Mouse (Mus musculus) liver, embryonic 11.5 days (tissue): ENCODE results near the gene Slc4a3. TPM values are rescaled to one million over a fixed set of nuclear protein-coding genes. Genes with fewer than 3 reads are reported as not detected.

Experiments
- ATAC-seq: fragments of 200-750 bp; cut with Nextera tagmentation; replicated peaks from 2 replicates; pipeline ENCODE4 v1.8.0; 2017; ENCODE audit warnings: moderate number of reproducible peaks, mild to moderate bottlenecking, moderate TSS enrichment, moderate library complexity; ENCODE audit not compliant: low FRiP score
- DNase-seq: peaks from one replicate; pipeline ENCODE4 v3.0.0-alpha.2; 2017; ENCODE audit warnings: low spot score
- H3K27ac ChIP-seq: fragments of 300-500 bp; sonication (generic); 2 replicates; pipeline ENCODE4 v1.5.1; 2014; ENCODE audit warnings: mild to moderate bottlenecking, low read depth, low read length, control low read depth
- H3K27me3 ChIP-seq: fragments of 300-500 bp; sonication (generic); replicated peaks from 2 replicates; pipeline ENCODE4 v1.6.1; 2014; ENCODE audit warnings: low read length, mixed read lengths; ENCODE audit not compliant: control insufficient read depth, insufficient read depth
- H3K36me3 ChIP-seq: fragments of 300-500 bp; sonication (generic); 2 replicates; pipeline ENCODE4 v1.6.1; 2014; ENCODE audit warnings: mild to moderate bottlenecking, low read length, moderate library complexity, mixed read lengths; ENCODE audit not compliant: control insufficient read depth, insufficient read depth
- H3K4me1 ChIP-seq: fragments of 300-500 bp; sonication (generic); replicated peaks from 2 replicates; pipeline ENCODE4 v1.6.1; 2014; ENCODE audit warnings: low read length, mixed read lengths; ENCODE audit not compliant: control insufficient read depth, insufficient read depth
- H3K4me2 ChIP-seq: fragments of 300-500 bp; sonication (generic); 2 replicates; pipeline ENCODE4 v1.6.1; 2014; ENCODE audit warnings: mild to moderate bottlenecking, control low read depth, moderate library complexity
- H3K4me3 ChIP-seq: fragments of 300-500 bp; sonication (generic); 2 replicates; pipeline ENCODE4 v1.5.1; 2014; ENCODE audit warnings: low read depth, low read length, control low read depth
- H3K9ac ChIP-seq: fragments of 300-500 bp; sonication (generic); 2 replicates; pipeline ENCODE4 v1.6.1; 2014; ENCODE audit warnings: low read depth, low read length, control low read depth
- H3K9me3 ChIP-seq: fragments of 300-500 bp; sonication (generic); 2 replicates; pipeline ENCODE4 v1.6.1; 2016; ENCODE audit warnings: low read length, inconsistent platforms, mixed read lengths; ENCODE audit not compliant: control insufficient read depth
- WGBS: fragments of 180-500 bp; shearing (Covaris S2); extraction: QIAGEN DNeasy Blood & Tissue Kit; methylation state at CpG from one replicate; pipeline ENCODE4 v1.1.7; 2014; 5-methylcytosine and 5-hydroxymethylcytosine counted together
- polyA plus RNA-seq: library from polyadenylated mRNA; unstranded; fragments of >200 nt; fragmentation: Nextera tagmentation; extraction: Ambion mirVana; gene quantifications from 2 replicates; pipeline ENCODE4 v1.2.1, GENCODE M21; 2014

The Slc4a3 gene
- polyA plus RNA-seq, 1 experiment from 2014 or later: 5.4 TPM

DNA sequence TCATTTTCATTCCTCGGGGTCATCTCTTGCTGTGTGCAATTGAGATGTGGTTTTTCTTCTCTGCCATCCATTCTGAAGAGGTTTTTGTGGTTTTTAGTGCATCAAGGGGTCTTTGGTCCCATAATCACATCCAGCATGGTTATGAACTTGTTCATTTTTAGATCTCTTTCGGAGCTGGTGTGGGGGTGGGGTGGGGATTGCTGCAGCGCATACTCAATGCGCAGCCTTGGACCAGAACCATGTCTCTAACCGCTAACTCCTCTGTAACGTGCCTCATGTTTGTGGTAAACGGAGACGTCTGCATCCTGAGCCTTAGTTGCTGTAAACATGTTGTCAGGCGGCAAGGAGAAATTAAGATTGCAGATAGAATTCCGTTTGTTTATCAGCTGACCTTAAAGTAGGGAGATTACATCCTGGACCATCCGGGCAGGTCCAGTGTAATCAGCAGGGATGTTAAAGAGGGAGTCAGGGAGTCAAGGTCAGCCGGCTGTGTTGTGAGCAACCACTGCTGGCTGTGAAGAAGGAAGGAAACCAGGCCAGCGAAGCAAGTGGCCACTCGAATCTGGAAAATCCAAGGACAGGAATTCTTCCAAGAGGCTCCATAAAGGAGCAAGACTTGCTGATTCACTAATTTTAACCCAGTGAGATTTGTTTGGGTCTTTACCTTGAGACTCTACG is 29.2 kb upstream of the Slc4a3 start:
- H3K27me3 ChIP-seq: no peaks in the 10 kb centered on the region
- H3K4me2 ChIP-seq: no peak overlapping the region
- no peak overlapping the region for H3K4me3 ChIP-seq
- no peaks in the 10 kb centered on the region for H3K36me3 ChIP-seq
- DNase-seq (no peak), ATAC-seq (no peak)
- H3K9me3 ChIP-seq: no peaks in the 10 kb centered on the region
- WGBS: 56% methylated on average over 15 of the region's 15 CpGs
- no peak overlapping the region for H3K9ac ChIP-seq
- H3K4me1 ChIP-seq: peaks cover 2% of the 10 kb centered on the region
- H3K27ac ChIP-seq: no peak overlapping the region

- WGBS: 55% methylated on average over 4 of the region's 4 CpGs
- no peak for DNase-seq
- H3K27ac ChIP-seq: no peak overlapping the region
Observed at GRCm38 (mm10) chr1:75517984-75518383, 28.1 kb upstream of the Slc4a3 start.

DNA sequence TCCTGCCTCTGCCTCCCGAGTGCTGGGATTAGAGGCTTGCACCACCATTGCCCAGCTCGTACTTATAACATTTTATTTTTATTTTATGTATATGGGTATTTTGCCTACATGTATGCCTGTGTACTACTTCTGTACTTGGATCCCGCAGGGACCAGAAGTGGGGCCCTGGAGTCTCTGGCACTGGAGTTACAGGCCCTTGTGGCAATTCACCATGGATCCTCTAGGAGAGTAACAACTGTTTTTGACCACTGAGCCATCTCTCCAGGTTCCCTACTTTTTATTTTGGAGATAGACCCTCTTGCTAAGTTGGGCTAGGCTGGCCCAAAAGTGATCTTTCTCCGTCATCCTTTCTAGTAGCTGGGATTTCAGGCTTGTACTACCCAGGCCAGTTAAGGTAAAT is 27.6 kb upstream of the Slc4a3 start:
- Histone ChIP-seq H3K36me3 (no peaks in the 10 kb centered on the region), H3K4me2 (no peak overlapping the region), H3K4me3 (no peak overlapping the region), H3K4me1 (peaks cover 3% of the 10 kb centered on the region; the same call in 1 of the 2 replicates), H3K9me3 (no peaks in the 10 kb centered on the region), H3K27ac (no peak overlapping the region), H3K27me3 (no peaks in the 10 kb centered on the region), H3K9ac (no peak overlapping the region)
- WGBS: 85% methylated on average over 4 of the region's 4 CpGs
- DNase-seq: no peak
- ATAC-seq: no peak

More at GRCm38 (mm10) chr1:75517984-75518383, 28.1 kb upstream of the Slc4a3 start:
- Histone ChIP-seq H3K9ac (no peak overlapping the region), H3K4me1 (peaks cover 3% of the 10 kb centered on the region; the same call in 1 of the 2 replicates), H3K4me3 (no peak overlapping the region), H3K9me3 (no peaks in the 10 kb centered on the region), H3K27me3 (no peaks in the 10 kb centered on the region), H3K36me3 (no peaks in the 10 kb centered on the region), H3K4me2 (no peak overlapping the region)
- no peak for ATAC-seq

- no peak for ATAC-seq
- Histone ChIP-seq H3K4me3 (no peak overlapping the region), H3K4me2 (no peak overlapping the region), H3K4me1 (peaks cover 3% of the 10 kb centered on the region; the same call in 1 of the 2 replicates), H3K27ac (no peak overlapping the region), H3K36me3 (no peaks in the 10 kb centered on the region), H3K27me3 (no peaks in the 10 kb centered on the region), H3K9me3 (no peaks in the 10 kb centered on the region), H3K9ac (no peak overlapping the region)
- 70% methylated on average over 5 of the region's 5 CpGs for WGBS
- no peak for DNase-seq
Observed at GRCm38 (mm10) chr1:75519576-75519975, 26.5 kb upstream of the Slc4a3 start.

- H3K9ac ChIP-seq: peak within 1 kb of the TSS; percentile 49
- no peaks in the 10 kb centered on the region; the same call in 1 of the 2 replicates for H3K36me3 ChIP-seq
- peak within 1 kb of the TSS; percentile 83 for H3K4me2 ChIP-seq
- ATAC-seq (peak; percentile 97), DNase-seq (peak; percentile 96)
- under 1% methylated on average over 46 of the region's 46 CpGs for WGBS
- no peaks in the 10 kb centered on the region for H3K27me3 ChIP-seq
- no peaks in the 10 kb centered on the region for H3K9me3 ChIP-seq
- peak within 1 kb of the TSS; percentile 67 for H3K4me3 ChIP-seq
- peaks cover 3% of the 10 kb centered on the region; the same call in 1 of the 2 replicates for H3K4me1 ChIP-seq
- peak within 1 kb of the TSS; percentile 70 for H3K27ac ChIP-seq
Observed at GRCm38 (mm10) chr1:75521321-75522031, 24.6 kb upstream of the Slc4a3 start, which contains the start of gene Stk11ip. Stk11ip (plus strand) TSS chr1:75521529.

- peaks cover 7% of the 10 kb centered on the region; the same call in 1 of the 2 replicates for H3K36me3 ChIP-seq
- H3K4me3 ChIP-seq: no peak overlapping the region
- H3K4me1 ChIP-seq: peaks cover 3% of the 10 kb centered on the region; the same call in 1 of the 2 replicates
- no peak overlapping the region for H3K9ac ChIP-seq
- H3K27me3 ChIP-seq: no peaks in the 10 kb centered on the region
- DNase-seq (no peak), ATAC-seq (no peak)
- H3K9me3 ChIP-seq: no peaks in the 10 kb centered on the region
- no peak overlapping the region for H3K4me2 ChIP-seq
- WGBS: 74% methylated on average over 7 of the region's 7 CpGs
- H3K27ac ChIP-seq: no peak overlapping the region
Observed at GRCm38 (mm10) chr1:75524679-75525078, 21.4 kb upstream of the Slc4a3 start.

GRCm38 (mm10) chr1:75530546-75530945 is 15.5 kb upstream of the Slc4a3 start:
- no peak overlapping the region for H3K4me3 ChIP-seq
- WGBS: 86% methylated on average over 4 of the region's 4 CpGs
- H3K9me3 ChIP-seq: no peaks in the 10 kb centered on the region
- no peak overlapping the region for H3K27ac ChIP-seq
- DNase-seq: no peak
- no peak overlapping the region for H3K4me2 ChIP-seq
- H3K4me1 ChIP-seq: no peaks in the 10 kb centered on the region
- H3K27me3 ChIP-seq: no peaks in the 10 kb centered on the region
- no peak overlapping the region for H3K9ac ChIP-seq
- H3K36me3 ChIP-seq: peaks cover 11% of the 10 kb centered on the region; the same call in 1 of the 2 replicates
- ATAC-seq: no peak

DNA sequence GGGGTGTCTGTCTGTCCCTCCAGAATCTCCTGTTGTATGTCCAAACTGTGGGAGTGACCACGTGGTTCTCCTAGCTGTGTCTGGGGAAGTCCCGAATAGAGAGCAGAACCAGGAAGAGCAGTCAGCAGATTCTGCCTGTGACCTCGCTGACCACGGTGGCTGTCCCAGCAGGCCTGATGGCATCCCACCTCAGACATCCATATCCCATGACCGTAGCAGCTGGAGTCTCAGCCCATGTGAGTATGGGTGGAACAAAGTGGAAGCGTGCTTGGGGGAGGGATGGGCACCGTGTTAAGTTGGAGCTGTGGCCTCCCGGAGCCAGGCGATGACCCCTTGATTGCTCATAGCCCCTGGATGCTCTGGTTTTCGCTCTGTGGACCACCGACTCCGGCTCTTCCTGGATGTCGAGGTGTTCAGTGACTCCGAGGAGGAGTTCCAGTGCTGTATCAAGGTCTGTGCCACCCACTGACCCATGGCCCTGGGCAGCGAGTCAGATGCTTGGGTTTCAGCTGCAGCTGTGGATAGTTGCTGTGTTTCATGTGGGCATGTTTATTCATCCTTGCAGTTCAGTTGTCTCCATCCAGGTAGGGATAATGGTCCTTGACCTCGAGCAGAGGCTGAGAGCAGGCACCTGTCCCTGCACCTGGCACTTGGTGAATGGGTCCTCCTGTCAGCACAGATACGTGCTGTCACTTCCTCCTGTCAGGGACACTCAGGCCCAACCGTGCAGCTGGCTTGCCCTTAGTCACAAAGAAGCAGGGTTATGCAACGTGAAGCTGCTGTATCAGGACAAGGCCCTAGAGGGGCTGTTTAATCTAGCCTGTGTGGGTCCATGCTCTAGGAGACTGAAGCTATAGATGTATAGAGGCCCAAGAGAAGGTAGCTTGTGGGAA is 13.5 kb upstream of the Slc4a3 start:
- DNase-seq: no peak
- Histone ChIP-seq H3K4me3 (no peak overlapping the region), H3K27me3 (no peaks in the 10 kb centered on the region), H3K36me3 (peaks cover 17% of the 10 kb centered on the region; the same call in 1 of the 2 replicates), H3K4me2 (no peak overlapping the region), H3K4me1 (no peaks in the 10 kb centered on the region), H3K9me3 (no peaks in the 10 kb centered on the region), H3K27ac (no peak overlapping the region), H3K9ac (no peak overlapping the region)
- WGBS: 84% methylated on average over 19 of the region's 19 CpGs
- ATAC-seq: no peak
